Mouse (Mus musculus) brain, embryonic 14.5 days (tissue): Measurements from ENCODE around the gene Npc2. TPM values are rescaled to one million over a fixed set of nuclear protein-coding genes. Genes with fewer than 3 reads are reported as not detected.

Source experiments
- DNase-seq: peaks from one replicate; pipeline ENCODE4 v3.0.0-alpha.2; 2011; ENCODE audit warnings: low read depth
- CTCF ChIP-seq: fragments of 200-500 bp; IDR thresholded peaks from 2 replicates; pipeline ENCODE4 v1.5.1; 2012; ENCODE audit warnings: inconsistent platforms, mild to moderate bottlenecking, moderate library complexity, borderline replicate concordance; ENCODE audit not compliant: insufficient read depth, insufficient read length; ENCODE audit errors: extremely low read depth
- POLR2A ChIP-seq: fragments of 200-500 bp; IDR thresholded peaks from 2 replicates; pipeline ENCODE4 v1.6.1; 2012; ENCODE audit warnings: mild to moderate bottlenecking, inconsistent platforms, borderline replicate concordance; ENCODE audit not compliant: poor library complexity, insufficient read depth, insufficient read length, severe bottlenecking; ENCODE audit errors: extremely low read depth
- polyA plus RNA-seq: library from polyadenylated mRNA; depleted of rRNA; stranded (reverse); fragments of >200 nt; gene quantifications from 2 replicates; pipeline ENCODE4 v1.2.3, GENCODE M21; 2012

The Npc2 gene
- polyA plus RNA-seq, 1 experiment: 64.0 TPM

- TF ChIP-seq CTCF: no peak
- no peak for TF ChIP-seq POLR2A
- DNase-seq: no peak
These were observed 16.9 kb downstream of the Npc2 start for GRCm38 (mm10) chr12:84756016-84756415.

GRCm38 (mm10) chr12:84755008-84755695 lies 17.8 kb downstream of the Npc2 start:
- peak; percentile 79 for DNase-seq
- TF ChIP-seq POLR2A (no peak), CTCF (peak; percentile 78)

GRCm38 (mm10) chr12:84752131-84752977 lies 20.6 kb downstream of the Npc2 start:
- DNase-seq: peak; percentile 92
- TF ChIP-seq POLR2A (no peak), CTCF (no peak)

GRCm38 (mm10) chr12:84750661-84751060 lies 22.3 kb downstream of the Npc2 start:
- no peak for DNase-seq

GRCm38 (mm10) chr12:84748134-84748533 lies 24.8 kb downstream of the Npc2 start:
- no peak for TF ChIP-seq POLR2A
- no peak for TF ChIP-seq CTCF
- no peak for DNase-seq

More at GRCm38 (mm10) chr12:84750661-84751060, 22.3 kb downstream of the Npc2 start:
- TF ChIP-seq POLR2A: no peak
- no peak for TF ChIP-seq CTCF

- DNase-seq: no peak
- no peak for TF ChIP-seq POLR2A
- no peak for TF ChIP-seq CTCF
These were observed 27.3 kb downstream of the Npc2 start for GRCm38 (mm10) chr12:84745700-84746099.

GRCm38 (mm10) chr12:84743496-84743895 lies 29.5 kb downstream of the Npc2 start:
- DNase-seq: no peak

GRCm38 (mm10) chr12:84733366-84733765 lies 39.6 kb downstream of the Npc2 start:
- TF ChIP-seq CTCF (no peak), POLR2A (no peak)
- no peak for DNase-seq

More at GRCm38 (mm10) chr12:84743496-84743895, 29.5 kb downstream of the Npc2 start:
- TF ChIP-seq CTCF (no peak), POLR2A (no peak)

- no peak for TF ChIP-seq CTCF
- TF ChIP-seq POLR2A: no peak
- DNase-seq: no peak
These were observed 44.5 kb downstream of the Npc2 start for GRCm38 (mm10) chr12:84728421-84728820.

GRCm38 (mm10) chr12:84727434-84727833 lies 45.5 kb downstream of the Npc2 start:
- DNase-seq: no peak
- TF ChIP-seq POLR2A (no peak), CTCF (no peak)

GRCm38 (mm10) chr12:84726986-84727385 lies 46.0 kb downstream of the Npc2 start:
- no peak for DNase-seq
- TF ChIP-seq CTCF (no peak), POLR2A (no peak)

- TF ChIP-seq CTCF (no peak), POLR2A (no peak)
- no peak for DNase-seq
These were observed 46.6 kb downstream of the Npc2 start for GRCm38 (mm10) chr12:84726391-84726790.

GRCm38 (mm10) chr12:84718462-84719244 lies 54.3 kb downstream of the Npc2 start:
- no peak for TF ChIP-seq CTCF
- TF ChIP-seq POLR2A: no peak
- DNase-seq: no peak
